Mouse (Mus musculus) erythroblast, embryonic 14.5 days (primary cell): ENCODE results near the gene Nell1.

Experiments used
- GATA1 ChIP-seq: IDR thresholded peaks from 2 replicates; pipeline ENCODE4 v1.6.1; 2012; ENCODE audit warnings: low read length, inconsistent platforms, mixed read lengths
- TAL1 ChIP-seq: IDR thresholded peaks from 3 replicates; pipeline ENCODE4 v1.6.1; 2012; ENCODE audit warnings: low read length, inconsistent platforms, mixed read lengths

- TF ChIP-seq GATA1 = no peak
- no peak for TF ChIP-seq TAL1
Observed at GRCm38 (mm10) chr7:50781105-50781504, 806.4 kb downstream of the Nell1 start.
